Mouse (Mus musculus) kidney, postnatal 14 days (tissue): ENCODE data around the gene Ehbp1.

ENCODE experiments used
- DNase-seq: peaks from one replicate; pipeline ENCODE4 v3.0.0; 2022; ENCODE audit warnings: mixed read lengths

Gene Ehbp1

GRCm38 (mm10) chr11:22286371-22286872, 55.7 kb downstream of the Ehbp1 start:
- DNase-seq = peak; percentile 70

GRCm38 (mm10) chr11:22276656-22277055, 65.4 kb downstream of the Ehbp1 start:
- DNase-seq = no peak

GRCm38 (mm10) chr11:22274144-22274543, 67.9 kb downstream of the Ehbp1 start:
- no peak for DNase-seq

GRCm38 (mm10) chr11:22273378-22273777, 68.7 kb downstream of the Ehbp1 start:
- peak; percentile 9 for DNase-seq

GRCm38 (mm10) chr11:22271889-22272288, 70.2 kb downstream of the Ehbp1 start:
- DNase-seq = no peak

GRCm38 (mm10) chr11:22269643-22270042, 72.4 kb downstream of the Ehbp1 start:
- no peak for DNase-seq

GRCm38 (mm10) chr11:22269173-22269572, 72.9 kb downstream of the Ehbp1 start:
- DNase-seq = no peak

GRCm38 (mm10) chr11:22267014-22267413, 75.1 kb downstream of the Ehbp1 start:
- DNase-seq = no peak

- DNase-seq = no peak
Measured at GRCm38 (mm10) chr11:22255418-22255817, 86.7 kb downstream of the Ehbp1 start.

- no peak for DNase-seq
Measured at GRCm38 (mm10) chr11:22249363-22249762, 92.7 kb downstream of the Ehbp1 start.

- DNase-seq = no peak
Measured at GRCm38 (mm10) chr11:22247736-22248135, 94.4 kb downstream of the Ehbp1 start.

GRCm38 (mm10) chr11:22247069-22247468, 95.0 kb downstream of the Ehbp1 start:
- DNase-seq = no peak

GRCm38 (mm10) chr11:22235558-22235957, 106.5 kb downstream of the Ehbp1 start:
- no peak for DNase-seq

GRCm38 (mm10) chr11:22234739-22235138, 107.4 kb downstream of the Ehbp1 start:
- DNase-seq = peak; percentile 30

GRCm38 (mm10) chr11:22230906-22231305, 111.2 kb downstream of the Ehbp1 start:
- peak; percentile 11 for DNase-seq

GRCm38 (mm10) chr11:22225619-22226018, 116.5 kb downstream of the Ehbp1 start:
- DNase-seq = peak; percentile 28

GRCm38 (mm10) chr11:22218222-22218621, 123.9 kb downstream of the Ehbp1 start:
- DNase-seq = no peak

GRCm38 (mm10) chr11:22216941-22217340, 125.2 kb downstream of the Ehbp1 start:
- no peak for DNase-seq

- peak; percentile 18 for DNase-seq
Measured at GRCm38 (mm10) chr11:22206611-22207010, 135.5 kb downstream of the Ehbp1 start.

- no peak for DNase-seq
Measured at GRCm38 (mm10) chr11:22206191-22206590, 135.9 kb downstream of the Ehbp1 start.

- DNase-seq = no peak
Measured at GRCm38 (mm10) chr11:22203413-22203812, 138.7 kb downstream of the Ehbp1 start.

GRCm38 (mm10) chr11:22201125-22201524, 141.0 kb downstream of the Ehbp1 start:
- DNase-seq = no peak

GRCm38 (mm10) chr11:22199881-22200280, 142.2 kb downstream of the Ehbp1 start:
- no peak for DNase-seq

GRCm38 (mm10) chr11:22198406-22198805, 143.7 kb downstream of the Ehbp1 start:
- DNase-seq = no peak

- DNase-seq = no peak
Measured at GRCm38 (mm10) chr11:22197935-22198334, 144.2 kb downstream of the Ehbp1 start.

- DNase-seq = peak; percentile 23
Measured at GRCm38 (mm10) chr11:22196776-22197175, 145.3 kb downstream of the Ehbp1 start.
